Mouse (Mus musculus) limb, embryonic 14.5 days (tissue): ENCODE measurements around the gene Shc4. TPM values are rescaled to one million over a fixed set of nuclear protein-coding genes. Genes with fewer than 3 reads are reported as not detected.

ENCODE experiments used
- ATAC-seq: fragments of 200-750 bp; cut with Nextera tagmentation; 2 replicates; pipeline ENCODE4 v1.8.0; 2017; ENCODE audit warnings: low read depth, moderate number of reproducible peaks, moderate TSS enrichment; ENCODE audit not compliant: low FRiP score
- DNase-seq: peaks from one replicate; pipeline ENCODE4 v3.0.0-alpha.2; 2015; ENCODE audit warnings: low spot score
- H3K27ac ChIP-seq: fragments of 300-500 bp; sonication (generic); replicated peaks from 2 replicates; pipeline ENCODE4 v1.5.1; 2014; ENCODE audit warnings: low read depth, mild to moderate bottlenecking, low read length, moderate library complexity, mixed read lengths
- H3K27me3 ChIP-seq: fragments of 300-500 bp; sonication (generic); 2 replicates; pipeline ENCODE4 v1.6.1; 2014; ENCODE audit warnings: low read length, mixed read lengths; ENCODE audit not compliant: control insufficient read depth, insufficient read depth
- H3K36me3 ChIP-seq: fragments of 300-500 bp; sonication (generic); 2 replicates; pipeline ENCODE4 v1.6.1; 2014; ENCODE audit warnings: mild to moderate bottlenecking, low read length, moderate library complexity, mixed read lengths; ENCODE audit not compliant: control insufficient read depth, insufficient read depth
- H3K4me1 ChIP-seq: fragments of 300-500 bp; sonication (generic); 2 replicates; pipeline ENCODE4 v1.6.1; 2014; ENCODE audit warnings: antibody characterized with exemption, low read length, mixed read lengths; ENCODE audit not compliant: control insufficient read depth, insufficient read depth
- H3K4me2 ChIP-seq: fragments of 300-500 bp; sonication (generic); replicated peaks from 2 replicates; pipeline ENCODE4 v1.6.1; 2014; ENCODE audit warnings: low read depth, mild to moderate bottlenecking, low read length, moderate library complexity; ENCODE audit not compliant: severe bottlenecking
- H3K4me3 ChIP-seq: fragments of 300-500 bp; sonication (generic); replicated peaks from 2 replicates; pipeline ENCODE4 v1.5.1; 2014; ENCODE audit warnings: low read length
- H3K9ac ChIP-seq: fragments of 300-500 bp; sonication (generic); 2 replicates; pipeline ENCODE4 v1.6.1; 2014; ENCODE audit warnings: mild to moderate bottlenecking, low read depth, low read length, moderate library complexity; ENCODE audit not compliant: severe bottlenecking
- H3K9me3 ChIP-seq: fragments of 300-500 bp; sonication (generic); 2 replicates; pipeline ENCODE4 v1.6.1; 2016; ENCODE audit warnings: low read length; ENCODE audit not compliant: control insufficient read depth
- POLR2A ChIP-seq: fragments of 200-500 bp; IDR thresholded peaks from 2 replicates; pipeline ENCODE4 v1.8.0; 2012; ENCODE audit warnings: inconsistent platforms, mild to moderate bottlenecking, moderate library complexity, borderline replicate concordance; ENCODE audit not compliant: insufficient read depth, insufficient read length; ENCODE audit errors: extremely low read depth
- WGBS: fragments of 180-500 bp; shearing (Covaris S2); extraction: QIAGEN DNeasy Blood & Tissue Kit; methylation state at CpG from one replicate; pipeline ENCODE4 v1.1.7; 2014; 5-methylcytosine and 5-hydroxymethylcytosine counted together
- polyA plus RNA-seq, 2 experiments: library from polyadenylated mRNA; depleted of rRNA in 1 of 2; stranded (reverse) in 1 of 2; unstranded in 1 of 2; fragments of >200 nt; fragmentation: Nextera tagmentation in 1 of 2; extraction: Ambion mirVana in 1 of 2; gene quantifications; 2 replicates each; pipeline versions ENCODE4 v1.2.1 to v1.2.3; 2012 to 2014

Shc4 gene
- polyA plus RNA-seq, 2 experiments, result 0.74 to 1.3 TPM

- H3K36me3 ChIP-seq, result no peaks in the 10 kb centered on the region
- WGBS, result 77% methylated on average over 9 of the region's 9 CpGs
- DNase-seq, result no peak
- H3K4me3 ChIP-seq, result no peak overlapping the region
- no peak for ATAC-seq
- H3K4me1 ChIP-seq, result 0 out of 2 replicates have a peak, but pooled peaks cover 5% of the 10 kb centered on the region
- H3K9me3 ChIP-seq, result no peaks in the 10 kb centered on the region
- no peak overlapping the region for H3K4me2 ChIP-seq
- no peaks in the 10 kb centered on the region for H3K27me3 ChIP-seq
- no peak overlapping the region for H3K27ac ChIP-seq
- TF ChIP-seq POLR2A, result no peak
- no peak overlapping the region for H3K9ac ChIP-seq
Measured at GRCm38 (mm10) chr2:125685441-125686150, 38.4 kb downstream of the Shc4 start.

- DNase-seq (no peak), ATAC-seq (no peak)
- Histone ChIP-seq H3K4me1 (0 out of 2 replicates have a peak, but pooled peaks cover 5% of the 10 kb centered on the region), H3K4me3 (no peak overlapping the region), H3K27ac (no peak overlapping the region), H3K27me3 (no peaks in the 10 kb centered on the region), H3K36me3 (no peaks in the 10 kb centered on the region), H3K9ac (no peak overlapping the region), H3K9me3 (no peaks in the 10 kb centered on the region), H3K4me2 (no peak overlapping the region)
- TF ChIP-seq POLR2A, result no peak
- WGBS, result 62% methylated on average over 10 of the region's 10 CpGs
Measured at GRCm38 (mm10) chr2:125684559-125685440, 39.1 kb downstream of the Shc4 start.

GRCm38 (mm10) chr2:125683895-125684294 is 40.1 kb downstream of the Shc4 start:
- no peak for TF ChIP-seq POLR2A
- 84% methylated on average over 7 of the region's 7 CpGs for WGBS
- Histone ChIP-seq H3K27me3 (no peaks in the 10 kb centered on the region), H3K27ac (no peak overlapping the region), H3K4me3 (no peak overlapping the region), H3K36me3 (no peaks in the 10 kb centered on the region), H3K4me2 (no peak overlapping the region), H3K9me3 (no peaks in the 10 kb centered on the region), H3K9ac (no peak overlapping the region), H3K4me1 (0 out of 2 replicates have a peak, but pooled peaks cover 5% of the 10 kb centered on the region)
- ATAC-seq, result no peak
- DNase-seq, result no peak

- H3K9ac ChIP-seq, result no peak overlapping the region
- DNase-seq, result peak; percentile 68
- H3K4me3 ChIP-seq, result no peak overlapping the region
- no peaks in the 10 kb centered on the region for H3K27me3 ChIP-seq
- H3K36me3 ChIP-seq, result no peaks in the 10 kb centered on the region
- no peaks in the 10 kb centered on the region for H3K9me3 ChIP-seq
- no peak for TF ChIP-seq POLR2A
- no peak overlapping the region for H3K27ac ChIP-seq
- 27% methylated on average over 9 of the region's 9 CpGs for WGBS
- 0 out of 2 replicates have a peak, but pooled peaks cover 5% of the 10 kb centered on the region for H3K4me1 ChIP-seq
- no peak for ATAC-seq
- no peak overlapping the region for H3K4me2 ChIP-seq
Measured at GRCm38 (mm10) chr2:125681811-125682210, 42.1 kb downstream of the Shc4 start.

- no peaks in the 10 kb centered on the region for H3K9me3 ChIP-seq
- DNase-seq (peak; percentile 81), ATAC-seq (peak; percentile 95)
- 0 out of 2 replicates have a peak, but pooled peaks cover 6% of the 10 kb centered on the region for H3K4me1 ChIP-seq
- H3K36me3 ChIP-seq, result no peaks in the 10 kb centered on the region; the same call in 1 of the 2 replicates
- under 1% methylated on average over 47 of the region's 79 CpGs for WGBS
- peak within 1 kb of the TSS; percentile 91 for H3K9ac ChIP-seq
- no peaks in the 10 kb centered on the region for H3K27me3 ChIP-seq
- peak within 1 kb of the TSS; percentile 88 for H3K4me3 ChIP-seq
- peak; percentile 64; the same call in 1 of the 2 replicates for TF ChIP-seq POLR2A
- H3K4me2 ChIP-seq, result peak within 1 kb of the TSS; percentile 67
- peak within 1 kb of the TSS; percentile 96 for H3K27ac ChIP-seq
Measured at GRCm38 (mm10) chr2:125672957-125673631, 50.9 kb downstream of the Shc4 start, which contains the start of gene Eid1. Gene Eid1 (plus strand): TSS chr2:125673095.
